Mouse (Mus musculus) embryonic facial prominence, embryonic 11.5 days (tissue): ENCODE data around the gene Sppl2b. TPM values are rescaled to one million over a fixed set of nuclear protein-coding genes. Genes with fewer than 3 reads are reported as not detected.

Experiments
- ATAC-seq: fragments of 200-750 bp; cut with Nextera tagmentation; replicated peaks from 2 replicates; pipeline ENCODE4 v1.8.0; 2017; ENCODE audit warnings: low read depth; ENCODE audit not compliant: insufficient number of reproducible peaks, low FRiP score, low TSS enrichment
- DNase-seq: peaks from one replicate; pipeline ENCODE4 v3.0.0-alpha.2; 2015; ENCODE audit warnings: low spot score
- H3K27ac ChIP-seq: fragments of 300-500 bp; sonication (generic); replicated peaks from 2 replicates; pipeline ENCODE4 v1.5.1; 2014; ENCODE audit warnings: mild to moderate bottlenecking, low read depth, low read length, control low read depth
- H3K27me3 ChIP-seq: fragments of 300-500 bp; sonication (generic); 2 replicates; pipeline ENCODE4 v1.6.1; 2014; ENCODE audit warnings: mild to moderate bottlenecking, low read length, moderate library complexity, mixed read lengths; ENCODE audit not compliant: control insufficient read depth, insufficient read depth
- H3K36me3 ChIP-seq: fragments of 300-500 bp; sonication (generic); replicated peaks from 2 replicates; pipeline ENCODE4 v1.6.1; 2014; ENCODE audit warnings: low read depth, mild to moderate bottlenecking, low read length, moderate library complexity, mixed read lengths; ENCODE audit not compliant: control insufficient read depth, insufficient read depth
- H3K4me1 ChIP-seq: fragments of 300-500 bp; sonication (generic); 2 replicates; pipeline ENCODE4 v1.6.1; 2014; ENCODE audit warnings: low read length, mixed read lengths; ENCODE audit not compliant: control insufficient read depth, insufficient read depth
- H3K4me2 ChIP-seq: fragments of 300-500 bp; sonication (generic); 2 replicates; pipeline ENCODE4 v1.6.1; 2014; ENCODE audit warnings: low read depth, mild to moderate bottlenecking, control low read depth, low read length, moderate library complexity
- H3K4me3 ChIP-seq: fragments of 300-500 bp; sonication (generic); 2 replicates; pipeline ENCODE4 v1.5.1; 2014; ENCODE audit warnings: low read depth, low read length, control low read depth
- H3K9ac ChIP-seq: fragments of 300-500 bp; sonication (generic); replicated peaks from 2 replicates; pipeline ENCODE4 v1.6.1; 2014; ENCODE audit warnings: mild to moderate bottlenecking, control low read depth, low read length
- H3K9me3 ChIP-seq: fragments of 300-500 bp; sonication (generic); replicated peaks from 2 replicates; pipeline ENCODE4 v1.6.1; 2016; ENCODE audit warnings: mild to moderate bottlenecking, low read length, inconsistent platforms, mixed read lengths; ENCODE audit not compliant: control insufficient read depth
- WGBS: fragments of 180-500 bp; shearing (Covaris S2); extraction: QIAGEN DNeasy Blood & Tissue Kit; methylation state at CpG from one replicate; pipeline ENCODE4 v1.1.7; 2014; 5-methylcytosine and 5-hydroxymethylcytosine counted together
- polyA plus RNA-seq: library from polyadenylated mRNA; unstranded; fragments of >200 nt; fragmentation: Nextera tagmentation; extraction: Ambion mirVana; gene quantifications from 2 replicates; pipeline ENCODE4 v1.2.1, GENCODE M21; 2014

Gene Sppl2b
- polyA plus RNA-seq, 1 experiment from 2014 or later, result 17.1 TPM

GRCm38 (mm10) chr10:80904004-80904693, 49.1 kb downstream of the Sppl2b start:
- H3K36me3 ChIP-seq, result peaks cover 20% of the 10 kb centered on the region
- H3K4me1 ChIP-seq, result peaks cover 5% of the 10 kb centered on the region
- H3K9ac ChIP-seq, result no peak overlapping the region
- ATAC-seq, result no peak
- DNase-seq, result no peak
- WGBS, result 87% methylated on average over 28 of the region's 28 CpGs
- no peak overlapping the region for H3K4me3 ChIP-seq
- H3K27me3 ChIP-seq, result no peaks in the 10 kb centered on the region
- no peak overlapping the region for H3K4me2 ChIP-seq
- H3K9me3 ChIP-seq, result no peaks in the 10 kb centered on the region
- H3K27ac ChIP-seq, result no peak overlapping the region

GRCm38 (mm10) chr10:80904709-80905108, 49.6 kb downstream of the Sppl2b start:
- no peak overlapping the region for H3K4me2 ChIP-seq
- H3K27ac ChIP-seq, result no peak overlapping the region
- no peak for DNase-seq
- 92% methylated on average over 11 of the region's 11 CpGs for WGBS
- no peaks in the 10 kb centered on the region for H3K9me3 ChIP-seq
- H3K4me3 ChIP-seq, result no peak overlapping the region
- peaks cover 20% of the 10 kb centered on the region for H3K36me3 ChIP-seq
- H3K4me1 ChIP-seq, result peaks cover 1% of the 10 kb centered on the region
- no peak overlapping the region for H3K9ac ChIP-seq
- no peaks in the 10 kb centered on the region for H3K27me3 ChIP-seq
- ATAC-seq, result no peak

- WGBS, result 92% methylated on average over 22 of the region's 22 CpGs
- Histone ChIP-seq H3K4me3 (no peak overlapping the region), H3K27ac (no peak overlapping the region), H3K9ac (no peak overlapping the region), H3K9me3 (no peaks in the 10 kb centered on the region), H3K36me3 (peaks cover 9% of the 10 kb centered on the region), H3K4me1 (no peaks in the 10 kb centered on the region), H3K27me3 (no peaks in the 10 kb centered on the region), H3K4me2 (no peak overlapping the region)
- DNase-seq, result no peak
- ATAC-seq, result no peak
Measured at GRCm38 (mm10) chr10:80909375-80910162, 54.5 kb downstream of the Sppl2b start.

- H3K9ac ChIP-seq, result peak overlapping the region; percentile 13; the same call in 1 of the 2 replicates
- peaks cover 2% of the 10 kb centered on the region for H3K36me3 ChIP-seq
- H3K27me3 ChIP-seq, result no peaks in the 10 kb centered on the region
- H3K4me2 ChIP-seq, result no peak overlapping the region
- WGBS, result 85% methylated on average over 4 of the region's 4 CpGs
- DNase-seq, result no peak
- no peak for ATAC-seq
- H3K9me3 ChIP-seq, result no peaks in the 10 kb centered on the region
- H3K4me3 ChIP-seq, result no peak overlapping the region
- no peaks in the 10 kb centered on the region for H3K4me1 ChIP-seq
- H3K27ac ChIP-seq, result no peak overlapping the region
Measured at GRCm38 (mm10) chr10:80911354-80911753, 56.3 kb downstream of the Sppl2b start.

- H3K4me1 ChIP-seq, result no peaks in the 10 kb centered on the region
- no peaks in the 10 kb centered on the region for H3K27me3 ChIP-seq
- no peaks in the 10 kb centered on the region; the same call in none of the 2 replicates for H3K36me3 ChIP-seq
- H3K27ac ChIP-seq, result no peak overlapping the region
- H3K4me3 ChIP-seq, result no peak overlapping the region
- no peak for ATAC-seq
- no peak for DNase-seq
- H3K4me2 ChIP-seq, result no peak overlapping the region
- no peak overlapping the region for H3K9ac ChIP-seq
- no peaks in the 10 kb centered on the region for H3K9me3 ChIP-seq
Measured at GRCm38 (mm10) chr10:80911891-80912290, 56.8 kb downstream of the Sppl2b start.

GRCm38 (mm10) chr10:80913364-80914011, 58.4 kb downstream of the Sppl2b start:
- no peak overlapping the region for H3K4me2 ChIP-seq
- no peaks in the 10 kb centered on the region for H3K9me3 ChIP-seq
- WGBS, result 91% methylated on average over 7 of the region's 8 CpGs
- no peak overlapping the region for H3K9ac ChIP-seq
- H3K4me1 ChIP-seq, result no peaks in the 10 kb centered on the region
- H3K36me3 ChIP-seq, result no peaks in the 10 kb centered on the region; the same call in none of the 2 replicates
- H3K27ac ChIP-seq, result no peak overlapping the region
- ATAC-seq, result no peak
- no peaks in the 10 kb centered on the region for H3K27me3 ChIP-seq
- H3K4me3 ChIP-seq, result no peak overlapping the region
- no peak for DNase-seq

GRCm38 (mm10) chr10:80914253-80914656, 59.2 kb downstream of the Sppl2b start:
- no peaks in the 10 kb centered on the region for H3K9me3 ChIP-seq
- no peak overlapping the region for H3K4me3 ChIP-seq
- H3K36me3 ChIP-seq, result no peaks in the 10 kb centered on the region; the same call in none of the 2 replicates
- ATAC-seq (no peak), DNase-seq (no peak)
- H3K27me3 ChIP-seq, result no peaks in the 10 kb centered on the region
- no peak overlapping the region for H3K9ac ChIP-seq
- H3K27ac ChIP-seq, result no peak overlapping the region
- no peaks in the 10 kb centered on the region for H3K4me1 ChIP-seq
- 84% methylated on average over 5 of the region's 5 CpGs for WGBS
- no peak overlapping the region for H3K4me2 ChIP-seq

- H3K4me1 ChIP-seq, result no peaks in the 10 kb centered on the region
- no peaks in the 10 kb centered on the region for H3K9me3 ChIP-seq
- no peaks in the 10 kb centered on the region; the same call in none of the 2 replicates for H3K36me3 ChIP-seq
- H3K27ac ChIP-seq, result no peak overlapping the region
- H3K4me2 ChIP-seq, result no peak overlapping the region
- ATAC-seq (no peak), DNase-seq (no peak)
- no peak overlapping the region for H3K9ac ChIP-seq
- H3K4me3 ChIP-seq, result no peak overlapping the region
- H3K27me3 ChIP-seq, result no peaks in the 10 kb centered on the region
- 76% methylated on average over 2 of the region's 2 CpGs for WGBS
Measured at GRCm38 (mm10) chr10:80915260-80915659, 60.2 kb downstream of the Sppl2b start.
